Mouse (Mus musculus): Measurements from ENCODE around the gene Adamtsl5. TPM values are rescaled to one million over a fixed set of nuclear protein-coding genes. Genes with fewer than 3 reads are reported as not detected.

Gene Adamtsl5
- polyA plus RNA-seq, 1 experiment from 2014 or later = 28.2 TPM

GRCm38 (mm10) chr10:80376160-80376559 lies 27.9 kb upstream of the Adamtsl5 start:
- Histone ChIP-seq H3K4me1 (ENCODE audit: control insufficient read depth, insufficient read depth, low read length) (peaks cover 6% of the 10 kb centered on the region; the same call in 1 of the 2 replicates), H3K27me3 (replicated peaks; ENCODE audit: control insufficient read depth, insufficient read depth, low read length) (no peaks in the 10 kb centered on the region), H3K27ac (ENCODE audit: low read length) (no peak overlapping the region), H3K4me3 (ENCODE audit: low read length) (no peak overlapping the region), H3K9me3 (ENCODE audit: control insufficient read depth, low read length) (no peaks in the 10 kb centered on the region), H3K4me2 (ENCODE audit: low read depth, low read length) (no peak overlapping the region), H3K9ac (ENCODE audit: low read depth, low read length) (no peak overlapping the region), H3K36me3 (ENCODE audit: control insufficient read depth, insufficient read depth, low read length) (peaks cover 5% of the 10 kb centered on the region)
- no peak for ATAC-seq
- WGBS = 3% methylated on average over 7 of the region's 7 CpGs

- Histone ChIP-seq H3K4me2 (ENCODE audit: low read depth, low read length) (no peak overlapping the region), H3K27me3 (replicated peaks; ENCODE audit: control insufficient read depth, insufficient read depth, low read length) (no peaks in the 10 kb centered on the region), H3K4me3 (ENCODE audit: low read length) (no peak overlapping the region), H3K36me3 (ENCODE audit: control insufficient read depth, insufficient read depth, low read length) (no peaks in the 10 kb centered on the region), H3K9ac (ENCODE audit: low read depth, low read length) (no peak overlapping the region), H3K27ac (ENCODE audit: low read length) (no peak overlapping the region), H3K9me3 (ENCODE audit: control insufficient read depth, low read length) (no peaks in the 10 kb centered on the region), H3K4me1 (ENCODE audit: control insufficient read depth, insufficient read depth, low read length) (peaks cover 4% of the 10 kb centered on the region; the same call in 1 of the 2 replicates)
- no peak for ATAC-seq
- 18% methylated on average over 6 of the region's 6 CpGs for WGBS
Observed at GRCm38 (mm10) chr10:80374063-80374462, 25.9 kb upstream of the Adamtsl5 start.

GRCm38 (mm10) chr10:80372706-80373105 lies 24.5 kb upstream of the Adamtsl5 start:
- H3K4me1 ChIP-seq (ENCODE audit: control insufficient read depth, insufficient read depth, low read length) = peaks cover 4% of the 10 kb centered on the region; the same call in 1 of the 2 replicates
- no peaks in the 10 kb centered on the region for H3K9me3 ChIP-seq (ENCODE audit: control insufficient read depth, low read length)
- ATAC-seq = no peak
- H3K36me3 ChIP-seq (ENCODE audit: control insufficient read depth, insufficient read depth, low read length) = no peaks in the 10 kb centered on the region
- H3K4me3 ChIP-seq (ENCODE audit: low read length) = no peak overlapping the region
- no peak overlapping the region for H3K4me2 ChIP-seq (ENCODE audit: low read depth, low read length)
- no peaks in the 10 kb centered on the region for H3K27me3 ChIP-seq (replicated peaks; ENCODE audit: control insufficient read depth, insufficient read depth, low read length)
- H3K27ac ChIP-seq (ENCODE audit: low read length) = no peak overlapping the region
- 89% methylated on average over 6 of the region's 6 CpGs for WGBS
- no peak overlapping the region for H3K9ac ChIP-seq (ENCODE audit: low read depth, low read length)

GRCm38 (mm10) chr10:80371983-80372382 lies 23.8 kb upstream of the Adamtsl5 start:
- peak overlapping the region; percentile 36; the same call in 1 of the 2 replicates for H3K9ac ChIP-seq (ENCODE audit: low read depth, low read length)
- H3K4me2 ChIP-seq (ENCODE audit: low read depth, low read length) = peak overlapping the region; percentile 36; the same call in 1 of the 2 replicates
- 52% methylated on average over 9 of the region's 9 CpGs for WGBS
- no peak overlapping the region for H3K27ac ChIP-seq (ENCODE audit: low read length)
- peaks cover 4% of the 10 kb centered on the region; the same call in 1 of the 2 replicates for H3K4me1 ChIP-seq (ENCODE audit: control insufficient read depth, insufficient read depth, low read length)
- no peak for ATAC-seq
- no peaks in the 10 kb centered on the region for H3K9me3 ChIP-seq (ENCODE audit: control insufficient read depth, low read length)
- no peaks in the 10 kb centered on the region for H3K36me3 ChIP-seq (ENCODE audit: control insufficient read depth, insufficient read depth, low read length)
- peak overlapping the region; percentile 21 for H3K4me3 ChIP-seq (ENCODE audit: low read length)
- H3K27me3 ChIP-seq (replicated peaks; ENCODE audit: control insufficient read depth, insufficient read depth, low read length) = no peaks in the 10 kb centered on the region

- peak overlapping the region; percentile 21 for H3K4me3 ChIP-seq (ENCODE audit: low read length)
- ATAC-seq = peak; percentile 55
- no peaks in the 10 kb centered on the region for H3K9me3 ChIP-seq (ENCODE audit: control insufficient read depth, low read length)
- H3K4me2 ChIP-seq (ENCODE audit: low read depth, low read length) = peak overlapping the region; percentile 36; the same call in 1 of the 2 replicates
- WGBS = 7% methylated on average over 12 of the region's 12 CpGs
- no peak overlapping the region for H3K27ac ChIP-seq (ENCODE audit: low read length)
- H3K36me3 ChIP-seq (ENCODE audit: control insufficient read depth, insufficient read depth, low read length) = no peaks in the 10 kb centered on the region
- H3K4me1 ChIP-seq (ENCODE audit: control insufficient read depth, insufficient read depth, low read length) = peaks cover 4% of the 10 kb centered on the region; the same call in 1 of the 2 replicates
- H3K27me3 ChIP-seq (replicated peaks; ENCODE audit: control insufficient read depth, insufficient read depth, low read length) = no peaks in the 10 kb centered on the region
- peak overlapping the region; percentile 36; the same call in 1 of the 2 replicates for H3K9ac ChIP-seq (ENCODE audit: low read depth, low read length)
Observed at GRCm38 (mm10) chr10:80371411-80371966, 23.3 kb upstream of the Adamtsl5 start.

GRCm38 (mm10) chr10:80369995-80370747 lies 22.0 kb upstream of the Adamtsl5 start:
- H3K4me1 ChIP-seq (ENCODE audit: control insufficient read depth, insufficient read depth, low read length) = peaks cover 4% of the 10 kb centered on the region; the same call in 1 of the 2 replicates
- WGBS = 77% methylated on average over 21 of the region's 21 CpGs
- ATAC-seq = no peak
- H3K27ac ChIP-seq (ENCODE audit: low read length) = no peak overlapping the region
- no peaks in the 10 kb centered on the region for H3K27me3 ChIP-seq (replicated peaks; ENCODE audit: control insufficient read depth, insufficient read depth, low read length)
- H3K4me2 ChIP-seq (ENCODE audit: low read depth, low read length) = no peak overlapping the region
- H3K36me3 ChIP-seq (ENCODE audit: control insufficient read depth, insufficient read depth, low read length) = no peaks in the 10 kb centered on the region
- H3K4me3 ChIP-seq (ENCODE audit: low read length) = no peak overlapping the region
- H3K9me3 ChIP-seq (ENCODE audit: control insufficient read depth, low read length) = no peaks in the 10 kb centered on the region
- no peak overlapping the region for H3K9ac ChIP-seq (ENCODE audit: low read depth, low read length)

- no peak for ATAC-seq
- Histone ChIP-seq H3K9me3 (ENCODE audit: control insufficient read depth, low read length) (no peaks in the 10 kb centered on the region), H3K9ac (ENCODE audit: low read depth, low read length) (no peak overlapping the region), H3K4me2 (ENCODE audit: low read depth, low read length) (no peak overlapping the region), H3K27me3 (replicated peaks; ENCODE audit: control insufficient read depth, insufficient read depth, low read length) (0 out of 2 replicates have a peak, but pooled peaks cover 4% of the 10 kb centered on the region), H3K36me3 (ENCODE audit: control insufficient read depth, insufficient read depth, low read length) (no peaks in the 10 kb centered on the region), H3K4me3 (ENCODE audit: low read length) (no peak overlapping the region), H3K27ac (ENCODE audit: low read length) (no peak overlapping the region), H3K4me1 (ENCODE audit: control insufficient read depth, insufficient read depth, low read length) (peaks cover 4% of the 10 kb centered on the region; the same call in 1 of the 2 replicates)
- WGBS = 89% methylated on average over 6 of the region's 6 CpGs
Observed at GRCm38 (mm10) chr10:80368392-80368791, 20.2 kb upstream of the Adamtsl5 start.

GRCm38 (mm10) chr10:80367954-80368353 lies 19.7 kb upstream of the Adamtsl5 start:
- Histone ChIP-seq H3K4me2 (ENCODE audit: low read depth, low read length) (no peak overlapping the region), H3K9me3 (ENCODE audit: control insufficient read depth, low read length) (no peaks in the 10 kb centered on the region), H3K4me1 (ENCODE audit: control insufficient read depth, insufficient read depth, low read length) (peaks cover 4% of the 10 kb centered on the region; the same call in 1 of the 2 replicates), H3K27ac (ENCODE audit: low read length) (no peak overlapping the region), H3K36me3 (ENCODE audit: control insufficient read depth, insufficient read depth, low read length) (no peaks in the 10 kb centered on the region), H3K4me3 (ENCODE audit: low read length) (no peak overlapping the region), H3K9ac (ENCODE audit: low read depth, low read length) (no peak overlapping the region), H3K27me3 (replicated peaks; ENCODE audit: control insufficient read depth, insufficient read depth, low read length) (0 out of 2 replicates have a peak, but pooled peaks cover 4% of the 10 kb centered on the region)
- 0 out of 2 replicates have a peak, but pooled peaks have one; percentile 29 for ATAC-seq
- 51% methylated on average over 5 of the region's 5 CpGs for WGBS

- WGBS = 65% methylated on average over 6 of the region's 6 CpGs
- no peak for ATAC-seq
- H3K4me2 ChIP-seq (ENCODE audit: low read depth, low read length) = no peak overlapping the region
- no peaks in the 10 kb centered on the region for H3K4me1 ChIP-seq (ENCODE audit: control insufficient read depth, insufficient read depth, low read length)
- H3K9ac ChIP-seq (ENCODE audit: low read depth, low read length) = no peak overlapping the region
- H3K4me3 ChIP-seq (ENCODE audit: low read length) = no peak overlapping the region
- H3K36me3 ChIP-seq (ENCODE audit: control insufficient read depth, insufficient read depth, low read length) = no peaks in the 10 kb centered on the region
- no peak overlapping the region for H3K27ac ChIP-seq (ENCODE audit: low read length)
- H3K27me3 ChIP-seq (replicated peaks; ENCODE audit: control insufficient read depth, insufficient read depth, low read length) = 0 out of 2 replicates have a peak, but pooled peaks cover 4% of the 10 kb centered on the region
- no peaks in the 10 kb centered on the region for H3K9me3 ChIP-seq (ENCODE audit: control insufficient read depth, low read length)
Observed at GRCm38 (mm10) chr10:80365736-80366135, 17.5 kb upstream of the Adamtsl5 start.
